Mouse (Mus musculus) lung, postnatal 0 days (tissue): ENCODE results near the gene Gpr142.

Experiments used
- CTCF ChIP-seq: IDR thresholded peaks from 2 replicates; pipeline ENCODE4 v1.5.1; 2016; ENCODE audit warnings: antibody characterized with exemption, mild to moderate bottlenecking
- EP300 ChIP-seq: IDR thresholded peaks from 2 replicates; pipeline ENCODE4 v1.6.1; 2016; ENCODE audit warnings: antibody characterized with exemption, mild to moderate bottlenecking, control low read depth

DNA sequence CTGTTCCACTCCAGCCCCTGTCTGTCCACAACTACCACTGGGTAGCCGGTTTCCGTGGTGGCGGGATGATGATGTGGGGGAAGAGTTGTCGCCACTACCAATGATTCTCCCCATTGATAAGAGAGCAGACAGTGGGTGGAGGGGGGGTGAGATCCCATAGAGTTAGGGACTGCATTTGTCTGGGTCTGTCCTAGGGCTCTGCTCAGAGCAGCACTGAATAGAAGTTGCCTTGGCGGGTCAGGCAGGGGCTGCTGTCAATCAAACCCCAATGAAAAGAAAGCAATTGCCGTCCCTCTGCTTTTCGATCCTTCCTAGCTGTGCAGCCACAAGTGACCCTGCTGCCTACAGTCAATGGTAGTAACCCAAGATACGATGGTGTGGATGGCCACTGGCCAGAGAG is 5.3 kb downstream of the Gpr142 start:
- TF ChIP-seq CTCF, result no peak
- no peak for TF ChIP-seq EP300
